Mouse (Mus musculus): Measurements from ENCODE around the gene Dcaf12. TPM values are rescaled to one million over a fixed set of nuclear protein-coding genes. Genes with fewer than 3 reads are reported as not detected.
A peak's percentile ranks its signal among the peaks of the same experiment; 100 is the strongest.

Gene Dcaf12
- total and polyA plus RNA-seq, 3 experiments = 24.3 to 49.2 TPM; not detected in 1

DNA sequence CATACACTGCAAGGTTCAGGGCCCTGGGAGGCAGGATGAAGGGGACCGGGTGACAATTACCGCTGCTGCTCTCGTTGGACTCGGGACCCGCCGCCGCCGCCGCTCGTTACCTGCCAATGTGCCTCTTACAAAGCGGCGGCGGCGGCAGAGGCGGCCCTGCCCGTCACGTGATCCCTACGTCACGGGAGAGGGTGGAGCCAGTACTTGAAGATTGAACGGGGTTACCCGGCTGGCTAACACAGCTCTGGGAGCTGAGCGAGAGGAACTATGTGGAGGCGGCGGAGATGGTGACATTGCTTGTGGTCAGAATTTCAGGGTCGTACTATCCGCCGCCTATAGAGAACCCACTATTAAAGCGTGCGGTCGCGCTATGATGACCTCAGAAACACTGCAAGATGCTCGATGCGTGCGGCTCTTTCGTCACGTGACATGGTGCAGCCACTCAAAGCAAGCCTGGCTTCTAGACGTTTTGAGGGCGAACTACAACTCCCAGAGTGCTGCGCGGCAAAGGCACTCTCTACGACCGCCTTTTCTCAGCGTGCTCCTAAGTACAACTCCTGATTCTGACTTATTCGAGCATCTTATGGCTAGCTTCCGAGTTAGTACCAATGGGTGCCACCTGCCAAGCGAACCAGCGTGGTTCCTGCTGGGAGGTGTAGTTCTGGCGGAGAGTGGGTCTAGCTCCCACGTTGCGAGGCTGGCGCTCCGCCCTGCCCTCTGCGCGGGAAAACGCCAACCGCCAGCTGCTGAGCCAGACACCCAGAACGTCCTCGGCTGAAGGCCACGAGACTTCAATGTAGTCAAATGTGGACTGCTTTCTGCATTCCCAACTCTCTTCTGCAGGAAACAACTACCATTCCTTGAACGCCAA is 39.5 kb downstream of the Dcaf12 start, which contains the start of gene Ubap2 (continued):
- TF ChIP-seq TCF12 (IDR thresholded peaks at IDR 0.05; ENCODE audit: low read depth, low read length) (peak; percentile 52; the same call in 1 of the 2 replicates), SIN3A (IDR thresholded peaks at IDR 0.05; ENCODE audit: low read length) (peak; percentile 88), USF1 (IDR thresholded peaks at IDR 0.05; ENCODE audit: low read depth, low read length) (peak; percentile 95), MAFK (IDR thresholded peaks at IDR 0.05; ENCODE audit: borderline replicate concordance, low read depth, low read length) (no peak)

DNA sequence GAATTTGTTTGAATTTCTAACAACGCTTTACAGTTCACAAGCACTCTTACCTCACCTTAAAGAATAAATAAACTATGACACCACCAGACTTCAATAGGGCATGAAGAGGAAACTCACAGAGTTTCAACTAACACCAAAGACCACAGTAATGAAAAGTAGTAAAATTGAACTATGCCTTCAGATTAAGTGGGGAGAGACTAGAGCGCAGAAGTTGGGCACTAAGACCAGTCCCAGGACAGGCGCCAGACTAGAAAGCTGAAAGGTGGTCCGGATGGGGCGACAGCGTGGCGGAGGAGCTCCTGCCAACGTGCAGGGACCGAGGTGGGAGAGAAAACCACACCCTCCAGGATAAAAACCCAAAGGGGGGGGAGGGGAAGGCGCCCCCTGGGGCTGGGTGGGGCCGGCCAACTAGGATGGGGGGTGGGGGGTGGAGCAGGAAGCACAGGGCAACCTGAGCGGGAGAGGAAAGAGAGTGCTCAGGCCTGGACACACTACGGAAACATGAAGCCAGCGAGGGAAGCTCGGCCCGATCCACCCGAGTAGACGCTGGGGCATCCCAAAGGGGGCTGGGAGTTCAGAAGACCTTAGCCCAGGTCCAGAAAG is 40.2 kb downstream of the Dcaf12 start:
- DNase-seq (ENCODE audit: low read depth, low spot score) = peak; percentile 82
- H3K9ac ChIP-seq (ENCODE audit: control insufficient read depth, low read depth, low read length, poor library complexity, severe bottlenecking) = peak overlapping the region; percentile 99
- H3K9me3 ChIP-seq (replicated peaks; ENCODE audit: insufficient read depth, low read length) = no peaks in the 10 kb centered on the region
- TF ChIP-seq TBP (IDR thresholded peaks at IDR 0.05; ENCODE audit: low read depth, low read length) (no peak), SMC3 (IDR thresholded peaks at IDR 0.05; ENCODE audit: low read depth, low read length) (no peak), ELF1 (IDR thresholded peaks at IDR 0.05; ENCODE audit: low read depth, low read length) (peak; percentile 14; the same call in 1 of the 2 replicates), MEF2A (IDR thresholded peaks at IDR 0.05; ENCODE audit: extremely low read depth, insufficient replicate concordance, low read depth, low read length, poor library complexity, severe bottlenecking) (no peak), MAZ (IDR thresholded peaks at IDR 0.05; ENCODE audit: low read depth, low read length) (peak; percentile 78; the same call in 1 of the 2 replicates), MYB (IDR thresholded peaks at IDR 0.05; ENCODE audit: low read depth, low read length) (no peak), ETS1 (IDR thresholded peaks at IDR 0.05; ENCODE audit: low read depth, low read length) (0 out of 2 replicates have a peak, but pooled peaks have one; percentile 6), GABPA (IDR thresholded peaks at IDR 0.05; ENCODE audit: low read depth, low read length) (no peak), BHLHE40 (IDR thresholded peaks at IDR 0.05; ENCODE audit: borderline replicate concordance, low read depth, low read length) (0 out of 2 replicates have a peak, but pooled peaks have one; percentile 17), POLR2AphosphoS5 (IDR thresholded peaks at IDR 0.05; ENCODE audit: borderline replicate concordance, low read depth, low read length) (no peak), RCOR1 (IDR thresholded peaks at IDR 0.05; ENCODE audit: low read depth, low read length) (no peak), NELFE (IDR thresholded peaks at IDR 0.05; ENCODE audit: low read depth, low read length) (no peak), MAFK (IDR thresholded peaks at IDR 0.05; ENCODE audit: borderline replicate concordance, low read depth, low read length) (no peak), KAT2A (conservative IDR thresholded peaks at IDR 0.05; ENCODE audit: low read depth, low read length) (no peak), MXI1 (IDR thresholded peaks at IDR 0.05; ENCODE audit: low read depth, low read length) (peak; percentile 75; the same call in 1 of the 2 replicates), ZMIZ1 (IDR thresholded peaks at IDR 0.05; ENCODE audit: low read depth, low read length) (no peak), MYC (IDR thresholded peaks at IDR 0.05; ENCODE audit: low read depth, low read length) (peak; percentile 23; the same call in 1 of the 2 replicates), POLR2A (IDR thresholded peaks at IDR 0.05; ENCODE audit: control insufficient read depth in 1 of 2, insufficient read depth in 1 of 2, low read depth in 1 of 2, low read length in 2 of 2, poor library complexity in 1 of 2) (peak in 1 of 2 experiments; percentile 53; a peak in 1 of 4 replicates), TCF12 (IDR thresholded peaks at IDR 0.05; ENCODE audit: low read depth, low read length) (no peak), MAX (IDR thresholded peaks at IDR 0.05; ENCODE audit: low read length) (no peak)
- no peaks in the 10 kb centered on the region for H3K27me3 ChIP-seq (ENCODE audit: control insufficient read depth in 1 of 2, insufficient read depth in 2 of 2, low read length in 2 of 2)
- peak overlapping the region; percentile 83 to 92 for H3K4me3 ChIP-seq (ENCODE audit: control insufficient read depth in 1 of 2, insufficient read depth in 1 of 2, low read depth in 2 of 2, low read length in 2 of 2)
- peaks cover 50% of the 10 kb centered on the region for H3K79me2 ChIP-seq (ENCODE audit: control insufficient read depth, insufficient read depth, low read length, poor library complexity)
- H3K4me1 ChIP-seq (ENCODE audit: control insufficient read depth in 1 of 2, insufficient read depth in 2 of 2, low read length in 2 of 2) = peaks cover 6 to 27% of the 10 kb centered on the region in 2 experiments; a peak in 3 of 4 replicates
- H3K36me3 ChIP-seq (ENCODE audit: control insufficient read depth in 1 of 2, insufficient read depth in 2 of 2, low read length in 2 of 2) = peaks cover 8 to 32% of the 10 kb centered on the region in 2 experiments
- H3K27ac ChIP-seq (ENCODE audit: control insufficient read depth, low read depth, low read length) = peak overlapping the region; percentile 99
